Mouse (Mus musculus) heart, adult 2 months (tissue): ENCODE results near the gene Gtf2f2.

ENCODE experiments used
- CTCF ChIP-seq: fragments of 200-600 bp; IDR thresholded peaks from 2 replicates; pipeline ENCODE4 v1.8.1; 2022; ENCODE audit warnings: antibody characterized with exemption, mild to moderate bottlenecking, moderate library complexity
- EP300 ChIP-seq: fragments of 200-500 bp; IDR thresholded peaks from 2 replicates; pipeline ENCODE4 v1.6.1; 2011; ENCODE audit warnings: low read depth, low read length, control low read depth; ENCODE audit not compliant: insufficient read depth
- POLR2A ChIP-seq: fragments of 200-500 bp; IDR thresholded peaks from 2 replicates; pipeline ENCODE4 v1.6.1; 2011; ENCODE audit warnings: mild to moderate bottlenecking, low read depth, low read length, control low read depth; ENCODE audit not compliant: insufficient read depth

GRCm38 (mm10) chr14:75986878-75987483 is 23.7 kb downstream of the Gtf2f2 start:
- TF ChIP-seq CTCF (no peak), POLR2A (no peak), EP300 (no peak)
